Mouse (Mus musculus) gastrocnemius, postnatal 25 days (tissue): ENCODE results near the gene Lrriq4. TPM values are rescaled to one million over a fixed set of nuclear protein-coding genes. Genes with fewer than 3 reads are reported as not detected.

Experiments used
- DNase-seq: peaks from one replicate; pipeline ENCODE4 v3.0.0; 2022
- long read RNA-seq, 2 experiments: library from polyadenylated mRNA; stranded (forward); transcript quantifications; one replicate each; pipeline ENCODE4 v2.0.0; 2021
- total RNA-seq, 2 experiments: library from RNA; stranded (reverse); gene quantifications; 1 replicate in 1 of 2; 2 replicates in 1 of 2; pipeline ENCODE4 v1.2.3; 2021

Gene Lrriq4
- total RNA-seq = not detected
- long read RNA-seq, experiment 1 = 0 reads
- long read RNA-seq, experiment 2 = 0 reads

- DNase-seq = no peak
Measured at GRCm38 (mm10) chr3:30644207-30644606, at the start of gene Lrriq4. Lrriq4 (plus strand) TSS chr3:30644507.

GRCm38 (mm10) chr3:30595111-30595832, 49.0 kb upstream of the Lrriq4 start:
- DNase-seq = peak; percentile 32

- no peak for DNase-seq
Measured at GRCm38 (mm10) chr3:30597271-30597670, 47.0 kb upstream of the Lrriq4 start.

- DNase-seq = peak; percentile 11
Measured at GRCm38 (mm10) chr3:30599711-30600545, 44.4 kb upstream of the Lrriq4 start, which contains the start of gene Actrt3. Actrt3 (minus strand) TSS chr3:30599939.

GRCm38 (mm10) chr3:30600717-30601116, 43.6 kb upstream of the Lrriq4 start:
- no peak for DNase-seq

- peak; percentile 71 for DNase-seq
Measured at GRCm38 (mm10) chr3:30601175-30601574, 43.1 kb upstream of the Lrriq4 start.

GRCm38 (mm10) chr3:30601610-30602064, 42.7 kb upstream of the Lrriq4 start:
- no peak for DNase-seq

- DNase-seq = peak; percentile 95
Measured at GRCm38 (mm10) chr3:30602065-30602739, 42.1 kb upstream of the Lrriq4 start, which contains the start of gene Mynn. Mynn (plus strand) TSS chr3:30602065.

- no peak for DNase-seq
Measured at GRCm38 (mm10) chr3:30602740-30603098, 41.6 kb upstream of the Lrriq4 start.

GRCm38 (mm10) chr3:30603256-30603655, 41.1 kb upstream of the Lrriq4 start:
- DNase-seq = no peak

- no peak for DNase-seq
Measured at GRCm38 (mm10) chr3:30608999-30609398, 35.3 kb upstream of the Lrriq4 start.

- DNase-seq = no peak
Measured at GRCm38 (mm10) chr3:30610930-30611329, 33.4 kb upstream of the Lrriq4 start.

- no peak for DNase-seq
Measured at GRCm38 (mm10) chr3:30620132-30620531, 24.2 kb upstream of the Lrriq4 start.

- DNase-seq = no peak
Measured at GRCm38 (mm10) chr3:30633681-30634080, 10.6 kb upstream of the Lrriq4 start.

GRCm38 (mm10) chr3:30635629-30636028, 8.7 kb upstream of the Lrriq4 start:
- DNase-seq = no peak

- DNase-seq = no peak
Measured at GRCm38 (mm10) chr3:30646761-30647160, 2.5 kb downstream of the Lrriq4 start.

GRCm38 (mm10) chr3:30647440-30648090, 3.3 kb downstream of the Lrriq4 start, which contains the start of gene Lrrc34:
Lrrc34 (minus strand) TSS chr3:30647869.
- peak; percentile 8 for DNase-seq

- DNase-seq = no peak
Measured at GRCm38 (mm10) chr3:30648466-30648865, 4.2 kb downstream of the Lrriq4 start.

- no peak for DNase-seq
Measured at GRCm38 (mm10) chr3:30650062-30650841, 5.9 kb downstream of the Lrriq4 start.

GRCm38 (mm10) chr3:30655937-30656336, 11.6 kb downstream of the Lrriq4 start:
- no peak for DNase-seq

- DNase-seq = no peak
Measured at GRCm38 (mm10) chr3:30658486-30658885, 14.2 kb downstream of the Lrriq4 start.
